Mouse (Mus musculus) B cell, adult 2 months (primary cell): ENCODE data around the gene Spag17.
A peak's percentile ranks its signal among the peaks of the same experiment; 100 is the strongest.

Experiments
- DNase-seq, 2 experiments: peaks; one replicate each; pipeline ENCODE4 v3.0.0; 2022

Gene Spag17

DNA sequence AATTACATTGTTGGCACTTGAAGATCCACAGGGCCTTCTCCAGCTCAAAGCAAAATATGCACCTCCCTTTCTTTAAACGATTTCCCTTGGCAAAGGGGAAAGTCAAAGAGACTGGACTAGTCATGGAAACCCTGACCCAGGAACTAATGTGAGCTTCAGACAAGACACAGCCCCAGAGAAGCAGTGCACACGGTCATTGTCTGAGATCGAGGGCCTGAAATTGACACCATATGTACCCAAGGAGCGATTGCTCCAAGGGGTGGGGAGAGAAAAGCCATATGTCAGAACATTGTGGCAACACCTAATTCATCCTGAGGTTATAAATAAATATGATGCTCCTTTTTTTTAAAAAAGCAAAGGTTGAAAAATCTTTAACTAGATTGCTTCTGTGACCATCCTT is 80.7 kb downstream of the Spag17 start:
- no peak for DNase-seq

GRCm38 (mm10) chr3:99966285-99966684 is 81.1 kb downstream of the Spag17 start:
- DNase-seq: no peak

DNA sequence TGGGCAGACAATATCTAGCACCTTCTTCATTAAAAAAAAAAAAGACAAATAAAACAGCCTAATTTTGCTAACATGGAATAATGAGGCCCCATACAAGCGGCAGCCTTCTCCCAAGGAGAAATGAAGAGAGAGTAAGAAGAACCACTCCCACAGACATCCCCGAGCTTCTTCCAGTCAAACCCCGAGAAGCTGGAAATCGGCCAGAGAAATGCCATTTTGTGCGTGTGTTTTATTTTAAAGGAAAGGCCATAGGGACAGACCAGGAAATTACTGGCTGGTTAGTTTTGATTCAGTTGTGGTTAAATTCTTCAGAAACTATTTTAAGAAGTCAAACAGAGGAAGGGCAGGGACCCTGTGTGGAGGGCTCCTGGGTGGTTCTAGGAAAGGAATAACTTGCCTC is 85.6 kb downstream of the Spag17 start:
- DNase-seq: no peak

GRCm38 (mm10) chr3:99981046-99981445 is 95.8 kb downstream of the Spag17 start:
- DNase-seq: no peak

DNA sequence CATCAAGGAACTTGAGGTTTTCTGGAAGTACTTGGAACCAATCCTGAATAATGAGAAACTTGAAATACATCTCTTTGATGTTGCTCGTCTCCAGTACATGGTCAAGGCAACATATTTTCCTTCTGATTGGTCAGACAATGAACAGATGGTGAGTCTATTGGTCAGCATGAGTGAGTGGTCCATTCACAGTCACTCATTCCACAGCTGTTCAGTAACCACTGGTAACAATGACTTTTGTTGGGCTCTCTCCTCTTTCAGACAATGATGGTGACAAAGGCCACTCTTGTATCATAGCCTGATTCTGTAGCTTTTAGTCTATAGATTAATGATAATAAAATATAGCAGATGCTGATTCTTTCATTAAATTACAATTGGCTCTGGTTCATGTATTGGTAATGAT is 119.5 kb downstream of the Spag17 start:
- no peak for DNase-seq

DNA sequence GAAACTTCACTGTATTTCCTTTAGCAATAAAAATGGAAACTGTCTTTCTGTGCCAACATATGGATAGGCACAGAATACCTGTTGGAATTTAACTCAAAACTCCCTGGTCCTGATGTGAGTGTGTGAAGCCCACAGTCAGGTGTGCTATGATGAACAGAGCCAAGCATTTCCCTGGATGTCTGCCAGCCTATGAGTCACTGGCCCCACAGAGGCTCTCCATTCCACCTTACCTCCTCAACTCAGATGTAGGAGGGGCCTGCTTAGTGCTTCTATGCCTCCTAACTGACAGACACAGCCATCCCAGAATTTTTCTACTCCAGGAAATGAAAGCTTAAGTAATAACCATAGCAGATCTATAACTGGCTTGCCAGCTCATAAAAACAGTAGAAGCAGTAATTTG is 124.6 kb downstream of the Spag17 start:
- DNase-seq: no peak

DNA sequence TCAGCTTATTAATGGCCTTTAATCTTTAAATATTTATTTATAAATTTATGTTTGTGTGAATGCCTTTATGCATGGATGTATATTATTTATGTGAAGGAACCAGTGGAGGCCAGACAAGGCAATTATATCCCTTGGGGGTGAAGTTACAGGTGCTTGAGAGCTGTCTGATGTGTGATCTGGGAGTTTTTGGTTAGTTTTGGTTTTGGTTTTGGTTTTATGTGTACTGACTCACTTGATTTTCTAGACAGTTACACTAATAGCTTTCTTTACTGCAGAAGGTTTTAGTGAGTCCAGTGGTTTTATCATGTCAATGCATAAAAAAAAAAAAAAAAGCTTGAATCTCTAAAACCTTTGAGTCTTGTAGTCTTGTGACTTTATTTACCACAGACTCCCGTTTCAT is 128.9 kb downstream of the Spag17 start:
- no peak for DNase-seq

DNA sequence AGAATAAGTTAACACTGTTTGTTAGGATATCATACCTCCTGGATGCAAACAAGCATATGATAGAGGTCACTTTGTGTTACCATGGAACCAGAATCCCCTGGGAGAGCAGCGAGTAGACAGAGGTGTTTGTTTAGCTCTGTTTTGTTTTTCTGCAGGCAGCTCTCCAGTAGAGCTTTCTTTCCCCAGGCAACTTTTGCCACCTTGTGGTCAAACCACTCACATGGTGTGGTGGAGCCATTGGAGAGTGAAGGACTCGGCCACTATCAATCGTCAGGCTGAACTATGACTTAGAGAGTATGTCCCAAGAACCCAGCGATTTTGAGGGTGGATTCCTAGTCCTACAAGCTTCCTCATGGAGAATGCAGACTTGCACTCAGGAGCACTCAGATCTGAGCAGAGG is 146.1 kb downstream of the Spag17 start:
- DNase-seq: no peak

DNA sequence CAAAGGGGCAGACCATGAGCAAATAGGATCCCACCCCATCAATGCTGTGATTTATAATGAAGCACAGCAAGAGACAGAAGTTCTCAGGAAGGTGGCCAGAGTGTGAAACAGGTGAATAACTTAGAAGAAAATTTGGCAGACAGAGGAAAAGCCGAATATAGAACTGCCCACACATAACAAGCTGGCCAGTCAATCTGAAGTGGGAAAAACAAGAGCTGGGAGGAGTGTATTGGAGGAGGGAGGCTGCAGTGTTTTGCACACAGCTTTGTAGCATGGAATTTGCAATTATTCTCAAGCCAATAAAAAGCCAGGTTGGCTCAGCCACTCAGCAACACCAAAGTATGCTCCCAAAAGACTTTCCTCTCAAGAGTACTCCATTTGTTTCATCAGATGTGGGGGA is 147.8 kb downstream of the Spag17 start:
- DNase-seq: no peak

GRCm38 (mm10) chr3:100034366-100034956 is 149.3 kb downstream of the Spag17 start:
- no peak for DNase-seq

- no peak for DNase-seq
These were observed 149.9 kb downstream of the Spag17 start for GRCm38 (mm10) chr3:100035097-100035496.

GRCm38 (mm10) chr3:100036846-100037245 is 151.6 kb downstream of the Spag17 start:
- no peak for DNase-seq

GRCm38 (mm10) chr3:100074406-100074805 is 189.2 kb downstream of the Spag17 start:
- no peak for DNase-seq

GRCm38 (mm10) chr3:100102386-100103092 is 217.3 kb downstream of the Spag17 start:
- DNase-seq: no peak

DNA sequence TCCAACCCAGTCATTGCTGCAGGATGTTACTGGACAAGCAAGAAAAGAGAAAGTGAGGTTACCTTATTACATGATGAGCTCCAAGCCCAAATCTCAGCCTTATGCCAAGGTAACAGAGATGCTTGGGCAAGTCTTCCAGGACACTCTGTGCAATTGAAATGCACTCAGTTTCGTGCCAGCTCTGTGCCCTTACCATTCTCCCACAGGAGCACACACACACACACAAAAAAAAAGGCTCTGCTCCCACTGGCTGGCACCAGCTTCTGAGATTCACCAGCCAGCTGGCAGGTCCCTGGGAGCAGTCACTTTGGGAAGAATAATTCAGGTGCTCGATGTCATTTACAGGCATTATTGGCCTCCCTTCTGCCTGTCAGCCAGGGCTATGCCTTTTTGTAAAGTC is 221.5 kb downstream of the Spag17 start:
- DNase-seq: no peak

DNA sequence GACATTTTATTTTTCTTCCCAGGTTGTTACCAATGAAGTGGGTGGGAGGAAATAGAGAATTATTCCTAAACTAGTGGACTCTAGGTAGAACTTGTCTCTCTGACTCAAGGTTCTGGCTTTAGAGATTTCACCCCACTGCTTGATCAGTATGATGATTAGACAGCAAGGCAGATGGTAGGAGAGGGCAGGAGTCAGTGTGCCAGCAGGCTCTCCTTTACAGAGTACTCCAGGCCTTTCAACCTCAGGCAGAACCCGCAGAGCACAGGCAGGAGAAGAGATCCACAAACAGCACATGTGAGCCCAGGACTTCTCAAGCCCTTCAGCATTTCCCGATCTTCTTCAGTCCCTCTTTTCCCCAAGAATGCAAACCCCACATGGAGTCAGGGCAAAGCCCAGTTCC is 233.5 kb downstream of the Spag17 start:
- no peak for DNase-seq

DNA sequence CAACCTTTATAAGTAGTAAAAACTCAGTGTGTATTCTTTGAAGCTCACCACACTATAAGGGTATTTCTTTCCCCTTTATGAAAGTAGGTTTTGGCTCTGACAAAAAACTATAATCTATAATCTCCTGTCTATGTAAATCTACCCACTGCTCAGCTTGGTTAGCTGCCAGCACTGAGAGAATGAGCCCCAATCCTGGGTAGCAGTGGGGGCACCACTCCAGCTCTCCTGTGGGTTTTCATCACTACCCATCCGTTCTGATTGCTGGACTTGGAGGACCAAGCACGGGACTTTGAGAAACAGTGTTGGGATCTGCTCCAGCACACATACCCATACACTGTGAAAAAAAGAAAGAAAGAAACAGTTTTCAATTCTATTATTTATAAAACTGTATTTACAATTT is 236.8 kb downstream of the Spag17 start:
- no peak for DNase-seq

DNA sequence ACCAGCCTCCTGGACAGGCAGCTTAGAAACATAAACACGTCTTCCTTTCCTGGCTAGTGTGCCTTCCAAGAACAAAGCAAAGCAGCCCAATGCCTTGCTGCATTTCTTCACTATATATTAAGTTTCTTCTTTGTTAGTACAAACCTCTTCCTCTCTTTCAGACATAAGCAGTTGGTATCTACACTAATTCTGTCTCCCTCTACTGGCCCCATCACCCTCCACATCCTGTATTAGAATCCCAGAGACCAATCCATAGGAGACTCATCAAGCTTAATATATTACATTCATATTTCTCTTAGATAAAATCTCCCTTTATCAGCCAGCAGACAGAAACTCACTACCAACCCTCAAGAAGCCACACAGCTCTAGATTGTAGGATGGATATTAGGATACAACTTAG is 237.2 kb downstream of the Spag17 start:
- DNase-seq: no peak

- DNase-seq: peak in 1 of 2 experiments; percentile 3
These were observed 275.7 kb downstream of the Spag17 start for GRCm38 (mm10) chr3:100160682-100161445.

- no peak for DNase-seq
These were observed 276.6 kb downstream of the Spag17 start for GRCm38 (mm10) chr3:100161665-100162314.

DNA sequence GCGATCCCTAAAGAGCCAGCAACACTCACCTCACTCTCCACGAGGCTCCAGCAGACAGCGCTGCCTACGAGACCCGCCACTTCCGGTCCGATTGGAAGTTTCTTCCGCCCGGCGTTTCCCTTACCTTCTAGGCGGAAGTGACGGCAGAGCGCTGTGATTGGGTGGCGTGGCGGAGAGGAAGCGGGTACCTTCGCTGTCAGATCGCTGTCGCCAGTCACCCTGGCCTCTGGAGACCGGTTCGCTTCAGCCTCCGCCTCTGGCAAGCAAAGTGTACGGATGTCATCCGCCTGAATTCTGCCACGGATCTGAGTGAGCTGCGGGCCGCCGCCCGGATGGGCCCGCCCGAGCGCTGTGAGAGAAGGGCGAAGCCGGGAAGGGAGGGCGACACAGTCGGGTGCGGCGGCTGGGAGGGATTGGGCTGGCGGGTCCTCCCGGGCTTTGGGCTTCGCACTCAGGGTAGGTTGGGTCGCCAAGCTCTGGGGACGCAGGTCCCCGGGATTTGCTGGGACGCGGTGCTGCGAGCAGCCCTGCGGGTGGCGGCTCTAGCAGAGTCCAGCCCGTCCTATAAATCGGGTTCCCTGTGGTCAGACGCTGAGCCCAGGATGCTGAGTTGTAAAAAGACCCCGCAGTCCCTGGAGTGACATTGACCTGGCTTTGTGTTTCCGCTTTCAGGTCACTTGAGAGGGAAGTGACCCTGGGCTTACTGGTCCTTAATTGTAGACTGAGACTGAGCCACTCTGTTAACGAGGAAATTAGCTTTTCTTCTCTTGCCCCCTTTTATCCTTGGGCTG is 277.3 kb downstream of the Spag17 start, which contains the start of the genes Gdap2 and Wdr3:
Gene Gdap2, plus strand, starts transcription at position 67 of the 791 bp plus-strand sequence.
Gene Wdr3, minus strand, starts transcription at position 93 of the 791 bp plus-strand sequence.
- DNase-seq: peak; percentile 93 to 94

DNA sequence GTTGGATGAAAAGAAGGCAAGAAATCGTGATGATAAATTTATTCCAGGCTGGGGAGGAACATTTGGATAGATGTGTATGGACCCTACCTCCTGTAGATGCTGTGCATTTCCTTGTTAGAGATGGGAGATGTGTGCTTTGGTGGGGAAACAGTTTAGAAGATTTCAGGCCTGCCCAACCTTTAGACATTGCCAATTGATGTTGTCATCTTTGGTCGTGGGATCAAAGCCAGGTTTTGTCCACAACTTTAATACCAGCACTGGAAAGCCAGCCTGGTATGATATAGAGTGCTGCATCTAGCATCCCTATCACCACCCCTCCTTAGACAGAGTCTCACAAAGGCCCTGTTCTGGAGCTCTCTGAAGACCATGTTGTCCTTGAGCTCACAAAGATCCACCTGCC is 278.4 kb downstream of the Spag17 start:
- DNase-seq: no peak

DNA sequence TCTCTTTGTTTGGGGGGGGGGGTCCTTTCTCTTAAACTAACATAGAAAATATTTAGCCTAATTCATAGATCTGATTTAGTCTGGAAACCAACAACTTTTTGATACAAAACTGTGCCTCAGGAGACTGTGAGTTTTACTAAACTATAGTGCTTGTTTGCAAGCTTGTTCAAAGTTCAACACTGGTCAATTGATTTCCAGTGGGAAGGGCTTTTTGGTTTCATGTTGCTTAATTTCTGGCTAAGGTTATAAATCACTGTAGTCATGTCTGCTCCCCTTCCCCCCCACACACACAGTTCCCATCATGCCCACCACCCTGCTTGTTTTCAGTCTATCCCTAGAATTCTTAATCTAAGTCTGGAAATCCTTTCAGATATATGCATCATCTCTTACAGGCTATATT is 279.8 kb downstream of the Spag17 start:
- no peak for DNase-seq
